Mouse (Mus musculus): ENCODE measurements at regions not wholly inside any gene's neighbourhood (a gene's known extent, or its start where the extent isn't known, plus 50 kb on each side); places are given as distances from the start of the nearest gene placed in this dataset.

GRCm38 (mm10) chrX:92791023-92791346 is 191.6 kb upstream of the Mageb18 start:
- DNase-seq (ENCODE audit: low spot score in 2 of 2), result no peak
- intact Hi-C loops (cut with DNase I), result no loop called here

- peak; percentile 1 to 3 for DNase-seq (ENCODE audit: low spot score in 2 of 2)
- intact Hi-C loops (cut with DNase I), result no loop called here
Measured at GRCm38 (mm10) chrX:92790323-92791022, 191.1 kb upstream of the Mageb18 start.

GRCm38 (mm10) chrX:92786814-92787213 is 187.4 kb upstream of the Mageb18 start:
- DNase-seq (ENCODE audit: low spot score in 2 of 2), result no peak
- intact Hi-C loops (cut with DNase I), result no loop called here

- intact Hi-C loops (cut with DNase I), result no loop called here
- no peak for DNase-seq (ENCODE audit: low spot score in 2 of 2)
Measured at GRCm38 (mm10) chrX:92740026-92740425, 140.7 kb upstream of the Mageb18 start.

GRCm38 (mm10) chrX:92710279-92710678 is 110.9 kb upstream of the Mageb18 start:
- no peak for DNase-seq (ENCODE audit: low spot score in 2 of 2)
- intact Hi-C loops (cut with DNase I), result no loop called here

- DNase-seq (ENCODE audit: low spot score in 2 of 2), result no peak
- intact Hi-C loops (cut with DNase I), result no loop called here
Measured at GRCm38 (mm10) chrX:92679761-92680160, 80.4 kb upstream of the Mageb18 start.

- intact Hi-C loops (cut with DNase I), result no loop called here
- peak in 1 of 2 experiments; percentile 1 for DNase-seq (ENCODE audit: low spot score in 2 of 2)
Measured at GRCm38 (mm10) chrX:92661168-92661567, 61.8 kb upstream of the Mageb18 start.

Measured in left cerebral cortex, postnatal 25 days (tissue).